Comparison of ENCODE assay signal across 30 mouse cellular contexts in the genomic region with DNA sequence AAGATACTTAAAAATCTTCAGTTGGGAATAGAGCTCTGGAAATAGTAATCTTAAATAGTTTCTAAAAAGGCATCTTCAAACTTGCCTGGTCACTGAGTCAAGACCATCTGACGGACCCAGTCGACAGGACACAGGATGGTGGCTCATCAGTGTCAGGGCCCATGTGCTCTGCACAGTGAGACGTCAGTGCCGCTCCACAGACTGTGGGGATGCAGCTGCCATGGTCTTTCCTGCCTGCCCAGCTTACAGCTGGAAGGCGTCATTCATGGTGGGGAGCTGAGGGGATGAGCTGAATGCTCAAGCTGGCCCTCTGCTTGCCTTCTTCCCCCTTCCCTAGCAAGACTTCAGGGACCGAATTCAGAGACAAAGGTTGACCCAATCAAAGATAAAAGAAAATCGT. TPM values are rescaled to one million over a fixed set of nuclear protein-coding genes. Genes with fewer than 3 reads are reported as not detected.
DNase-seq lines count a peak whose midpoint lies in the region; ATAC-seq lines count a peak whose summit lies in the region.
"Had no signal": no experiment of that assay in that cellular context is flagged by ENCODE, and none has a peak within 500 bp of the region (broad histone marks: within the 10 kb centered on the region; RNA-seq: fewer than 3 reads in every experiment).

No protein-coding gene starts in this region.

- intact Hi-C loops in left cerebral cortex, postnatal 4 days (cut with DNase I): no loop called here

- ATAC-seq in embryonic facial prominence, embryonic 14.5 days (ENCODE audit: low read depth): peak; percentile 37; the same call in 1 of the 2 replicates
- ATAC-seq in kidney, embryonic 14.5 days (ENCODE audit: low FRiP score, low TSS enrichment): 0 out of 2 replicates have a peak, but pooled peaks have one; percentile 62
- ATAC-seq: CD4-positive, CD25-positive, alpha-beta regulatory T cell, adult 4 months; forebrain, embryonic 16.5 days had no signal

- H3K4me3 ChIP-seq in embryonic facial prominence, embryonic 14.5 days (ENCODE audit: low read depth, low read length): no peak overlapping the region
- no peak overlapping the region for H3K4me3 ChIP-seq in embryonic facial prominence, embryonic 10.5 days
- no peak overlapping the region for H3K4me3 ChIP-seq in kidney, embryonic 14.5 days (ENCODE audit: low read length)
- H3K4me3 ChIP-seq: embryonic facial prominence, embryonic 13.5 days; erythroblast, embryonic 14.5 days; heart, embryonic 10.5 days; hindbrain, embryonic 13.5 days; limb, embryonic 15.5 days; liver, embryonic 13.5 days; neural tube, embryonic 15.5 days had no signal

- peak; percentile 33 for DNase-seq in embryonic facial prominence, embryonic 14.5 days (ENCODE audit: low spot score)
- DNase-seq in embryonic facial prominence, embryonic 10.5 days (ENCODE audit: low spot score): no peak
- no peak for DNase-seq in kidney, adult 18-20 months
- DNase-seq in left cerebral cortex, postnatal 4 days: peak; percentile 48
- no peak for DNase-seq in left cerebral cortex, adult 9 months (ENCODE audit: low spot score in 2 of 2)
- DNase-seq in mesoderm, embryonic 11.5 days (ENCODE audit: low read depth, low spot score): peak; percentile 5
- DNase-seq in frontal cortex, adult 2 months (ENCODE audit: extremely low spot score in 1 of 2, low spot score in 1 of 2): no peak
- DNase-seq: adrenal gland, postnatal 14 days; cerebellum, adult 11 months; cerebellum, postnatal 36 days; embryo, embryonic 11 days; gastrocnemius, postnatal 14 days; heart, postnatal 36 days; kidney, adult 2 months; kidney, postnatal 25 days; layer of hippocampus, postnatal 36 days; liver, embryonic 13.5 days; lung, adult 18-20 months; midbrain, embryonic 14.5 days; retina, postnatal 1 day; right cerebral cortex, postnatal 14 days had no signal

- H3K27me3 ChIP-seq in embryonic facial prominence, embryonic 14.5 days (replicated peaks; ENCODE audit: control insufficient read depth, insufficient read depth, low read length): no peaks in the 10 kb centered on the region
- H3K27me3 ChIP-seq in embryonic facial prominence, embryonic 10.5 days (replicated peaks; ENCODE audit: low read depth, poor library complexity, severe bottlenecking): no peaks in the 10 kb centered on the region
- no peaks in the 10 kb centered on the region for H3K27me3 ChIP-seq in kidney, embryonic 14.5 days (ENCODE audit: control insufficient read depth, insufficient read depth, low read length)
- H3K27me3 ChIP-seq: embryonic facial prominence, embryonic 13.5 days; hindbrain, embryonic 13.5 days; limb, embryonic 15.5 days; liver, embryonic 13.5 days; neural tube, embryonic 15.5 days had no signal

- H3K27ac ChIP-seq in embryonic facial prominence, embryonic 14.5 days (replicated peaks; ENCODE audit: low read depth, low read length): no peak overlapping the region
- no peak overlapping the region for H3K27ac ChIP-seq in embryonic facial prominence, embryonic 10.5 days (replicated peaks)
- no peak overlapping the region for H3K27ac ChIP-seq in kidney, embryonic 14.5 days (ENCODE audit: low read depth, low read length)
- H3K27ac ChIP-seq: embryonic facial prominence, embryonic 13.5 days; heart, embryonic 10.5 days; hindbrain, embryonic 13.5 days; limb, embryonic 15.5 days; liver, embryonic 13.5 days; neural tube, embryonic 15.5 days had no signal

- WGBS in embryonic facial prominence, embryonic 14.5 days: 67% methylated on average over 7 of the region's 7 CpGs
- 85% methylated on average over 7 of the region's 7 CpGs for WGBS in embryonic facial prominence, embryonic 10.5 days
- 73% methylated on average over 7 of the region's 7 CpGs for WGBS in kidney, embryonic 14.5 days

- H3K9me3 ChIP-seq in embryonic facial prominence, embryonic 14.5 days (ENCODE audit: control insufficient read depth, low read length): no peaks in the 10 kb centered on the region
- no peaks in the 10 kb centered on the region for H3K9me3 ChIP-seq in embryonic facial prominence, embryonic 10.5 days
- H3K9me3 ChIP-seq in kidney, embryonic 14.5 days (ENCODE audit: control insufficient read depth, low read length): no peaks in the 10 kb centered on the region
- H3K9me3 ChIP-seq: embryonic facial prominence, embryonic 13.5 days; heart, embryonic 10.5 days; hindbrain, embryonic 13.5 days; limb, embryonic 15.5 days; liver, embryonic 13.5 days; neural tube, embryonic 15.5 days had no signal

- H3K9ac ChIP-seq in embryonic facial prominence, embryonic 14.5 days (ENCODE audit: low read depth, low read length): no peak overlapping the region
- no peak overlapping the region for H3K9ac ChIP-seq in kidney, embryonic 14.5 days (ENCODE audit: low read depth, low read length)
- H3K9ac ChIP-seq: embryonic facial prominence, embryonic 13.5 days; hindbrain, embryonic 13.5 days; limb, embryonic 15.5 days; liver, embryonic 13.5 days; neural tube, embryonic 15.5 days had no signal

- H3K4me2 ChIP-seq in embryonic facial prominence, embryonic 14.5 days (ENCODE audit: low read depth, low read length): no peak overlapping the region
- no peak overlapping the region for H3K4me2 ChIP-seq in kidney, embryonic 14.5 days (replicated peaks; ENCODE audit: low read depth, low read length)
- H3K4me2 ChIP-seq: embryonic facial prominence, embryonic 13.5 days; hindbrain, embryonic 13.5 days; limb, embryonic 15.5 days; liver, embryonic 13.5 days; neural tube, embryonic 15.5 days had no signal

- H3K4me1 ChIP-seq in embryonic facial prominence, embryonic 14.5 days (ENCODE audit: control insufficient read depth, insufficient read depth, low read length): no peaks in the 10 kb centered on the region; the same call in 1 of the 2 replicates
- peaks cover 14% of the 10 kb centered on the region for H3K4me1 ChIP-seq in embryonic facial prominence, embryonic 10.5 days
- H3K4me1 ChIP-seq in kidney, embryonic 14.5 days (ENCODE audit: control insufficient read depth, insufficient read depth, low read length): 0 out of 2 replicates have a peak, but pooled peaks cover 2% of the 10 kb centered on the region
- H3K4me1 ChIP-seq: liver, embryonic 13.5 days had no signal

- H3K36me3 ChIP-seq in embryonic facial prominence, embryonic 14.5 days (ENCODE audit: control insufficient read depth, insufficient read depth, low read length): peaks cover 94% of the 10 kb centered on the region
- H3K36me3 ChIP-seq in embryonic facial prominence, embryonic 10.5 days (replicated peaks): peaks cover 100% of the 10 kb centered on the region
- peaks cover 91% of the 10 kb centered on the region for H3K36me3 ChIP-seq in kidney, embryonic 14.5 days (ENCODE audit: control insufficient read depth, insufficient read depth, low read length)

RNA-seq across cellular contexts. Expression of a gene that starts 27.3 kb away (rescaled TPM):
- polyA plus RNA-seq in embryonic facial prominence, embryonic 14.5 days (2014; fragmentation: Nextera tagmentation; extraction: Ambion mirVana): 15.8 and 16.6 TPM in 2 replicates
- polyA plus RNA-seq in embryonic facial prominence, embryonic 10.5 days (2016; fragmentation: Nextera tagmentation; extraction: Ambion mirVana): 17.6 and 19.7 TPM in 2 replicates
- 18.8 and 21.3 TPM in 2 replicates for polyA plus RNA-seq in kidney, embryonic 14.5 days (2014; fragmentation: Nextera tagmentation; extraction: Ambion mirVana)
- 10 to 100 TPM; 14.6 to 19.6 TPM for total RNA-seq in left cerebral cortex, postnatal 4 days (2021)
- 22.3 and 23.1 TPM in 2 replicates for polyA plus RNA-seq in frontal cortex, adult 2 months (2012; rRNA removed)

RNA-seq across cellular contexts. Expression of a gene that starts 27.3 kb away (rescaled TPM):
- 334 and 344 TPM in 2 replicates for polyA plus RNA-seq in embryonic facial prominence, embryonic 14.5 days (2014; fragmentation: Nextera tagmentation; extraction: Ambion mirVana)
- 312 and 326 TPM in 2 replicates for polyA plus RNA-seq in embryonic facial prominence, embryonic 10.5 days (2016; fragmentation: Nextera tagmentation; extraction: Ambion mirVana)
- 369 and 392 TPM in 2 replicates for polyA plus RNA-seq in kidney, embryonic 14.5 days (2014; fragmentation: Nextera tagmentation; extraction: Ambion mirVana)
- total RNA-seq in left cerebral cortex, postnatal 4 days (2021): 100 to 1,000 TPM; 737 to 784 TPM
- polyA plus RNA-seq in frontal cortex, adult 2 months (2012; rRNA removed): 601 and 664 TPM in 2 replicates

RNA-seq across cellular contexts. Expression of a gene that starts 37.0 kb away (rescaled TPM):
- 9.8 and 10.2 TPM in 2 replicates for polyA plus RNA-seq in embryonic facial prominence, embryonic 14.5 days (2014; fragmentation: Nextera tagmentation; extraction: Ambion mirVana)
- polyA plus RNA-seq in embryonic facial prominence, embryonic 10.5 days (2016; fragmentation: Nextera tagmentation; extraction: Ambion mirVana): 9.9 and 11.2 TPM in 2 replicates
- polyA plus RNA-seq in kidney, embryonic 14.5 days (2014; fragmentation: Nextera tagmentation; extraction: Ambion mirVana): 12.6 and 13.3 TPM in 2 replicates
- total RNA-seq in left cerebral cortex, postnatal 4 days (2021): 1 to 10 TPM; 5.2 to 6.2 TPM
- 5.6 and 5.9 TPM in 2 replicates for polyA plus RNA-seq in frontal cortex, adult 2 months (2012; rRNA removed)

Comparison
In these comparisons a context has a peak if more than half of its experiments do, and no peak if none do; other contexts are left out.
1. DNase-seq: peak in embryonic facial prominence, embryonic 14.5 days (single experiment), left cerebral cortex, postnatal 4 days (single experiment) and mesoderm, embryonic 11.5 days (single experiment); none in embryonic facial prominence, embryonic 10.5 days (single experiment), kidney, adult 18-20 months (single experiment), left cerebral cortex, adult 9 months (0 of 2) and frontal cortex, adult 2 months (0 of 2).